Mouse (Mus musculus): ENCODE data around the gene Fancb.

GRCm38 (mm10) chrX:164980193-164980775, at the start of gene Fancb, which contains the start of gene Mospd2:
- TF ChIP-seq POLR2A (IDR thresholded peaks at IDR 0.05; ENCODE audit: insufficient read length, low read depth) (peak; percentile 61), TCF3 (IDR thresholded peaks at IDR 0.05; ENCODE audit: insufficient read length, low read depth) (no peak), USF1 (IDR thresholded peaks at IDR 0.05; ENCODE audit: low read depth) (peak; percentile 9), POLR2AphosphoS2 (IDR thresholded peaks at IDR 0.05; ENCODE audit: insufficient read length, low read depth) (no peak)
